Mouse (Mus musculus) splenic B cell, adult 2 months (primary cell): ENCODE results near the gene Cars2.
A peak's percentile ranks its signal among the peaks of the same experiment; 100 is the strongest.
"Not testable (repeated sequence)": the region's sequence is repeated elsewhere in the genome, so short reads cannot be mapped to it uniquely, and the experiment has no call there.

Experiments
- DNase-seq: peaks from one replicate; pipeline ENCODE4 v3.0.0-alpha.2; 2011; ENCODE audit warnings: low read depth, low spot score
- H3K27me3 ChIP-seq: 2 replicates; pipeline ENCODE4 v1.6.1; 2012; ENCODE audit warnings: mild to moderate bottlenecking, low read length, moderate library complexity, mixed read lengths; ENCODE audit not compliant: control insufficient read depth, poor library complexity, insufficient read depth, severe bottlenecking
- H3K36me3 ChIP-seq: 2 replicates; pipeline ENCODE4 v1.6.1; 2012; ENCODE audit warnings: mild to moderate bottlenecking, low read length, moderate library complexity, mixed read lengths; ENCODE audit not compliant: control insufficient read depth, poor library complexity, insufficient read depth, severe bottlenecking

The Cars2 gene

GRCm38 (mm10) chr8:11550281-11550948 is at the start of gene Cars2:
Cars2 (minus strand) TSS chr8:11550783.
- DNase-seq = peak; percentile 91
- no peaks in the 10 kb centered on the region for H3K27me3 ChIP-seq
- peaks cover 2% of the 10 kb centered on the region for H3K36me3 ChIP-seq

DNA sequence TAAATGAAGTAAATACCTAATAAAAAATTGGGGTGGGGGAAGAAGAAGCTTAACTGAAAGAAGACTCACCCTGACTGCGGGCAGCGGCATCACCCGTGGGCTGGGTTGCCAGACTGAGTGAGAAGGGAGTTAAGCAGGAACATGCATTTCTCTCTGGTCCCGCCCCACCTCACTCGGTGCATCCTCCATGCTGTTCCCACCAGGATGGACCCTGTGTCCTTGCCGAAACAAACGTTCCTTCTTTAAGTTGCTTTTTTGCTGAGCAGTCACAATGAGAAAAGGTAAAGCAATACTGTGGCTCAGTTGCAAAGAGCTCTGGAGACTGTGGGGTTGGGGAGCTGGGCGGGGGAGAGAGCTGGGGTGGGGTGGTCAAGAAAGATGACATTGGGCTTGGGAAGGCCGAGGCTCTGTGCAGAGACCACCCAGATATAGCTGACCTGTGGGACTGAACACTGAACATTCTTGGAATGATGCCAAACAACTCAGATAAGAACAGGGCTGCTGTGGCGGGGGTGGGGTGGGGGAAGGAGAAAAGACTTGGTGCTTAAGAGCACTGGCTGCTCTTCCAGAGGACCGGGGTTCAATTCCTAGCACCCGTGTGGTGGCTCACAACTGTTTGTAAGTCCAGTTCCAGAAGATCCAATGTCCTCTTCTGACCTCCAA is 42.8 kb upstream of the Cars2 start:
- H3K36me3 ChIP-seq = no peaks in the 10 kb centered on the region

GRCm38 (mm10) chr8:11592296-11592695 is 41.7 kb upstream of the Cars2 start:
- Histone ChIP-seq H3K27me3 (no peaks in the 10 kb centered on the region; the same call in 1 of the 2 replicates), H3K36me3 (no peaks in the 10 kb centered on the region)
- peak; percentile 18 for DNase-seq

More for the DNA sequence above, 42.8 kb upstream of the Cars2 start:
- DNase-seq = no peak
- H3K27me3 ChIP-seq = no peaks in the 10 kb centered on the region; the same call in 1 of the 2 replicates

- DNase-seq = no peak
- no peaks in the 10 kb centered on the region for H3K36me3 ChIP-seq
- H3K27me3 ChIP-seq = no peaks in the 10 kb centered on the region; the same call in 1 of the 2 replicates
Measured at GRCm38 (mm10) chr8:11591837-11592236, 41.3 kb upstream of the Cars2 start.

- DNase-seq = no peak
- H3K27me3 ChIP-seq = no peaks in the 10 kb centered on the region
- H3K36me3 ChIP-seq = no peaks in the 10 kb centered on the region
Measured at GRCm38 (mm10) chr8:11586374-11586745, 35.8 kb upstream of the Cars2 start.

DNA sequence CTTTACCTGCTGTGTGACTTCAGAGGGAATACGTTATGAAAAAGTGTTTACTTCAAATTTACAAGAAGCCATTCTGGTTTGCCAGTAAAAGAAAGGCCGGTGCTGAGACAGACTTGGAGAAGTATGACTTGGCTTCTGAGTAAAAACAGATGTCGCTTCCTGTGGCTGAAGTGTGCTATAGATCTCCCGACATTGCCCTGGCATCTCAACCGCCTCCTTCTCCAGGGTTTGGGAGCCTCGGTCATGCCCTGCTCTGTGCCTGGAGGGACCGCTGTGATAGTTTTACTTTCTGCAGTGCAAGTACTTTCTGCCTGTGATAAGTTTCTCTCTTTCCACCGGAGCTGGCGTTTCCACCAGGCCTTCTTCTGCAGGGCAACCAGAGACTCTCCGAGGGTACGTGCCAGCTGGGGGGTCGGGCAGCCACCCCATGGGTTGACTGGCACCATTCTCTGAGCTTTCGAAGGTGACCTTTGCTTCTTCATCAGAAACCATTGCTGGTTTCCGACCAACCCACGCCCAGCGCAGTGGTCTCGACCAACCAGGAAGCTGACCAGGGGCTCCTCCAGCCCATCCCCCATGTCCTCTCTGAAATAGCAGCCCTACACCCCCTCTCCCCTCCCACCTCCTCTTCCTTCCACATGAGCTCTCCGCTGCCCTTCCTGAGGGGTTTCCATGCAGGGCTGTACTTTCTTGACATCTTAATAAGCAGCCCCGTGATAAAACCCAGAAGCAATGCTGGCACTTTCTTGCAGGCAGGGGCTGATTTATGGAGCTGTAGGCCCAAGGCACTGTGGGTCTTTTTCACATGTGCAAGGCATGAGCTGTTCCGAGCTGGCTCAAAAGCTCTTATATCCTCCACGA is 35.2 kb upstream of the Cars2 start:
- Histone ChIP-seq H3K27me3 (no peaks in the 10 kb centered on the region), H3K36me3 (no peaks in the 10 kb centered on the region)
- DNase-seq = no peak

DNA sequence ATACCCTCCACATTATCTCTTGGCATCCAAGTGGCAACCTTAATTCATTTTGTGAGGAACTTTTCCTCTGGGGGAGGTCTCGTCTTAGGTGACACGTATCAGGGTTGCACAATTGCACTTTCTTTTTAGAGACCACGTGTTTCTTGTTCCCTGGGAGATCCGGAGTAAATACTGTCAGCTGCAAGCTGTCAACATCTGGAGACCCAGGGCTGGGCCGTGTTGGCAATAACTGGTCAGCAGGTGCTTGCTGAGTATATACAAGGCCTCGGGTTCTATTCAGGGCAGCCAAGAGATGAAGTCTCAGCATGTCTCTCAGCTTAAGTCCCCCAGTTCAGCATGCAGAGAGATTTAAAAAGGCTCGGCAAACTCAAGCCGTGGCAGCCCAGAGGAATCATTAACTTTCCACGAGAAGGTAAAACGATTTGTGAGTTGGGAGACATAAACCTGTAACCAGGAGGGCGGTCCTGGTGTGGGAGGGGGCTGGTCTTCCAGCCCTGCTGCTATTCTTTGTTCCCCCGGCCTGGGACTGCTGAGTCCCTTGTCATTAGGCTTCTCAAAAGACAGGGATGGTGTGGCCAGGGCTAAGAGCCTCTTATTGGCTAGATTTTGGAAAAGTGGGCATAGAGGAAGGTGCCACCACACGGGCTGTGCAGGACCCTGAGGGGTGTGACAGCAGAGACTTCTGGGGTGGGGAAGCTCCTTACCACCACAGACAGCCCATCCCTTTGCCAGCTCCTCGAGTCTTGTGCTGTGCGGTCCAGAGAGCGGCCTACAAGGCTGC is 25.2 kb upstream of the Cars2 start:
- no peaks in the 10 kb centered on the region for H3K36me3 ChIP-seq
- no peaks in the 10 kb centered on the region for H3K27me3 ChIP-seq
- no peak for DNase-seq

- no peaks in the 10 kb centered on the region for H3K27me3 ChIP-seq
- H3K36me3 ChIP-seq = no peaks in the 10 kb centered on the region
- no peak for DNase-seq
Measured at GRCm38 (mm10) chr8:11574911-11575603, 24.5 kb upstream of the Cars2 start.

GRCm38 (mm10) chr8:11572428-11572827 is 21.8 kb upstream of the Cars2 start:
- no peak for DNase-seq
- Histone ChIP-seq H3K27me3 (no peaks in the 10 kb centered on the region), H3K36me3 (0 out of 2 replicates have a peak, but pooled peaks cover 3% of the 10 kb centered on the region)

- Histone ChIP-seq H3K36me3 (0 out of 2 replicates have a peak, but pooled peaks cover 3% of the 10 kb centered on the region), H3K27me3 (no peaks in the 10 kb centered on the region)
- no peak for DNase-seq
Measured at GRCm38 (mm10) chr8:11571950-11572349, 21.4 kb upstream of the Cars2 start.

GRCm38 (mm10) chr8:11570742-11571141 is 20.2 kb upstream of the Cars2 start:
- Histone ChIP-seq H3K27me3 (no peaks in the 10 kb centered on the region), H3K36me3 (0 out of 2 replicates have a peak, but pooled peaks cover 3% of the 10 kb centered on the region)
- no peak for DNase-seq

DNA sequence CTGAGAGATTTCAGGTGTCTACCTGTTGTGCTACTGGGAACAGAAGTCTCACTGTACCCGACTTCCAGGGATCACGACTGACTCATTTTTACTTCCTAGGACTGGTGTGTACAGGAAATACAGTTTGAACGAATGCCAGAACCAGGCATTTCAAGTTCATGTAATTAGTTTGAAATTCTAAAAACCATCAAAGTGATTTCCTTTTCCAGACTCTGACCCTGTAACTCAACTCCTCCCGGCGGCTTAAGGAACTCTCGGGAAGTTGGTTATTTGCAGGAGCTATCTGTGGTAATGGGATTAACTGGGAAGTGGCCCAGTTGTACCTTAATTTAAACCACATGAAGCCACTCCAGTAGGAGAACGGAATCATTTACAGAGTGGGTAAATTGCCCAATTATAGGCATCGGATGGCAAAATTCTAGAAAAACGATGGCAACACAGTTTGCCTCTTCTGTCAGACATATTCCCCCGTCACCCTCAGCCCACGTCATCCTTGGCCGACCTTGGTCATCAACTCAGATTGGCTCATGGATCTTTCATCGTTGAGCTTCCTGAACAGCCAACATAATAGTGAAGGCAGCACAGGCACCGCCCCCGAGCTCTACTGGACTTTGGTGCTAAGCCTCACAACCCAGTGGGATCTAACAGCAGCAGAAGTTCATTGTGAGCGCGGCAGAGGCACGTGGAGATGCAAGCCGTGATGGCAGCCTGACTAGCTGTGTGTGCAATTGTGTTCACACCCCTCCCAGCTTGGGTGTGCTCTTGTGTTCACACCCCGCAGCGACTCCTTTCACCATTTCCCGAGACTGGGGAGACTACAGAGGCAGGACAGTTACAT is 18.9 kb upstream of the Cars2 start:
- no peak for DNase-seq
- Histone ChIP-seq H3K36me3 (0 out of 2 replicates have a peak, but pooled peaks cover 3% of the 10 kb centered on the region), H3K27me3 (no peaks in the 10 kb centered on the region)

- not testable (repeated sequence) for DNase-seq, H3K27me3 ChIP-seq, H3K36me3 ChIP-seq
Measured at GRCm38 (mm10) chr8:11568193-11568592, 17.6 kb upstream of the Cars2 start.
